In genomic region chr16:12226937-12227336, GRCm38 (mm10) we compare ENCODE assay signal across 20 mouse cellular contexts.
A peak's percentile ranks its signal among the peaks of the same experiment; 100 is the strongest.
DNase-seq lines count a peak whose midpoint lies in the region; ATAC-seq lines count a peak whose summit lies in the region.
"Had no signal": no experiment of that assay in that cellular context is flagged by ENCODE, and none has a peak within 500 bp of the region (broad histone marks: within the 10 kb centered on the region; RNA-seq: fewer than 3 reads in every experiment).

No protein-coding gene starts in this region.

- H3K27ac ChIP-seq in forebrain, embryonic 16.5 days (ENCODE audit: low read length): no peak overlapping the region
- no peak overlapping the region for H3K27ac ChIP-seq in forebrain, embryonic 11.5 days (ENCODE audit: low read depth, low read length)

- 0 out of 2 replicates have a peak, but pooled peaks cover 2% of the 10 kb centered on the region for H3K9me3 ChIP-seq in forebrain, embryonic 16.5 days (ENCODE audit: control insufficient read depth, low read length)
- no peaks in the 10 kb centered on the region for H3K9me3 ChIP-seq in forebrain, embryonic 11.5 days (ENCODE audit: control insufficient read depth, low read length)
- H3K9me3 ChIP-seq: G1E had no signal

- no peaks in the 10 kb centered on the region for H3K27me3 ChIP-seq in forebrain, embryonic 16.5 days (replicated peaks; ENCODE audit: control insufficient read depth, insufficient read depth, low read length)
- H3K27me3 ChIP-seq in forebrain, embryonic 11.5 days (ENCODE audit: control insufficient read depth, insufficient read depth, low read length): no peaks in the 10 kb centered on the region

- no peak overlapping the region for H3K4me2 ChIP-seq in forebrain, embryonic 16.5 days (ENCODE audit: low read length)
- no peak overlapping the region for H3K4me2 ChIP-seq in forebrain, embryonic 11.5 days (ENCODE audit: low read depth, low read length, severe bottlenecking)

- H3K4me3 ChIP-seq in forebrain, embryonic 16.5 days (replicated peaks; ENCODE audit: low read length): no peak overlapping the region
- no peak overlapping the region for H3K4me3 ChIP-seq in forebrain, embryonic 11.5 days (ENCODE audit: low read depth, low read length)

- no peak for DNase-seq in forebrain, embryonic 11.5 days (ENCODE audit: low spot score)
- DNase-seq in layer of hippocampus, adult 9-10 months (ENCODE audit: low spot score): peak; percentile 36
- no peak for DNase-seq in layer of hippocampus, postnatal 25 days (ENCODE audit: extremely low spot score in 1 of 2, low spot score in 1 of 2)
- peak; percentile 27 for DNase-seq in layer of hippocampus, adult 9-11 months
- no peak for DNase-seq in layer of hippocampus, postnatal 10 days (ENCODE audit: low spot score in 2 of 2)
- DNase-seq: adrenal gland, adult 2 months; adrenal gland, adult 8-10 months; adrenal gland, postnatal 10 days; adrenal gland, postnatal 14 days; adrenal gland, postnatal 25 days; adrenal gland, postnatal 36 days; B cell, adult 2 months; cerebellum, adult 11 months; cerebellum, adult 11-12 months; cerebellum, adult 18-20 months had no signal

- 0 out of 2 replicates have a peak, but pooled peaks have one; percentile 6 for ATAC-seq in forebrain, embryonic 16.5 days
- ATAC-seq in forebrain, embryonic 11.5 days (replicated peaks; ENCODE audit: low FRiP score): no peak
- ATAC-seq: activated CD4-positive, CD25-positive, alpha-beta regulatory T cell, adult 4 months; CD4-positive, CD25-positive, alpha-beta regulatory T cell, adult 4 months; Patski had no signal

- no peaks in the 10 kb centered on the region for H3K4me1 ChIP-seq in forebrain, embryonic 16.5 days (replicated peaks; ENCODE audit: control insufficient read depth, insufficient read depth, low read length)
- no peaks in the 10 kb centered on the region for H3K4me1 ChIP-seq in forebrain, embryonic 11.5 days (replicated peaks; ENCODE audit: control insufficient read depth, insufficient read depth, low read length)

- no peak overlapping the region for H3K9ac ChIP-seq in forebrain, embryonic 16.5 days (replicated peaks; ENCODE audit: low read depth, low read length)
- no peak overlapping the region for H3K9ac ChIP-seq in forebrain, embryonic 11.5 days (ENCODE audit: low read length)

- no peaks in the 10 kb centered on the region for H3K36me3 ChIP-seq in forebrain, embryonic 16.5 days (ENCODE audit: control insufficient read depth, insufficient read depth)
- H3K36me3 ChIP-seq in forebrain, embryonic 11.5 days (ENCODE audit: control insufficient read depth, insufficient read depth, low read length): no peaks in the 10 kb centered on the region
- H3K36me3 ChIP-seq: G1E had no signal

- WGBS in forebrain, embryonic 16.5 days: 63% methylated on average over 3 of the region's 3 CpGs
- 72% methylated on average over 3 of the region's 3 CpGs for WGBS in forebrain, embryonic 11.5 days

Comparison
In these comparisons a context has a peak if more than half of its experiments do, and no peak if none do; other contexts are left out.
1. DNase-seq: peak in layer of hippocampus, adult 9-10 months (single experiment) and layer of hippocampus, adult 9-11 months (single experiment); none in forebrain, embryonic 11.5 days (single experiment), layer of hippocampus, postnatal 25 days (0 of 2) and layer of hippocampus, postnatal 10 days (0 of 2).